Mouse (Mus musculus) cerebellum, adult 2 months (tissue): ENCODE measurements around the gene Pla2g6.

ENCODE experiments used
- CTCF ChIP-seq: fragments of 200-500 bp; IDR thresholded peaks from 2 replicates; pipeline ENCODE4 v1.5.1; 2011; ENCODE audit warnings: low read depth, mild to moderate bottlenecking, control low read depth, low read length, moderate library complexity, borderline replicate concordance; ENCODE audit not compliant: insufficient read depth
- POLR2A ChIP-seq: fragments of 200-500 bp; IDR thresholded peaks from 2 replicates; pipeline ENCODE4 v1.6.1; 2011; ENCODE audit warnings: low read length, control low read depth, borderline replicate concordance; ENCODE audit not compliant: insufficient read depth

DNA sequence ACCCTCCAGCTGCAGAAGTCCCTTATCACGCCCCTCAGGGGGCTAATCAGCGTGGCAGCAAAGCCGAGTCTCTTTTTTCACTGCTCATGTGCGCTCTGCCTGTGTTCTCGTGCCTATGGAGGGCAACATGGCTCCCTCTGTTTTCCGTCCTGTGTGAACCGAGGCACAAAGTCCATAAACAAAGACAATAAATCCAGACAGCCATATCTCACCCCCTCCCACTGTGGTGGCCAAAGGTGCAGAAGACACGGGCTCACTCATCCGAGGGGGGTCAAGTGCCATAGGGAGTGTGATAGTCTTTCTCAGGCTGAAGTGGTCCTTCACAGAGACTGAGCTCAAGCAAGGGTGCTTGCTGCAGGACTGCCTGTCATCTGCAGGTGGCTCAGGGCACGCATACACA, 55.2 kb downstream of the Pla2g6 start:
- no peak for TF ChIP-seq CTCF
- TF ChIP-seq POLR2A, result no peak
